Mouse (Mus musculus) spleen, adult 2 months (tissue): Measurements from ENCODE around the gene Gm20388. TPM values are rescaled to one million over a fixed set of nuclear protein-coding genes. Genes with fewer than 3 reads are reported as not detected.

Experiments used
- DNase-seq, 2 experiments: peaks; one replicate each; pipeline versions ENCODE4 v3.0.0 to v3.0.0-alpha.2; 2012 to 2021; ENCODE audit warnings: low spot score in 2 of 2, low read depth in 1 of 2
- H3K27ac ChIP-seq: fragments of 200-500 bp; 2 replicates; pipeline ENCODE4 v1.5.1; 2012; ENCODE audit warnings: low read length, inconsistent platforms; ENCODE audit not compliant: insufficient read depth
- H3K27me3 ChIP-seq: fragments of 200-500 bp; 2 replicates; pipeline ENCODE4 v1.6.1; 2012; ENCODE audit warnings: mild to moderate bottlenecking, moderate library complexity, low read length, inconsistent platforms; ENCODE audit not compliant: control insufficient read depth, insufficient read depth
- H3K36me3 ChIP-seq: fragments of 200-500 bp; 2 replicates; pipeline ENCODE4 v1.6.1; 2012; ENCODE audit warnings: mild to moderate bottlenecking, low read length, inconsistent platforms; ENCODE audit not compliant: control insufficient read depth, insufficient read depth
- H3K4me1 ChIP-seq: fragments of 200-500 bp; 2 replicates; pipeline ENCODE4 v1.6.1; 2011; ENCODE audit warnings: inconsistent platforms; ENCODE audit not compliant: control insufficient read depth, insufficient read depth, insufficient read length
- H3K4me3 ChIP-seq: fragments of 200-500 bp; 2 replicates; pipeline ENCODE4 v1.5.1; 2011; ENCODE audit warnings: mild to moderate bottlenecking, inconsistent platforms; ENCODE audit not compliant: insufficient read depth, insufficient read length; ENCODE audit errors: extremely low read depth
- CTCF ChIP-seq: fragments of 200-500 bp; IDR thresholded peaks from 2 replicates; pipeline ENCODE4 v1.5.1; 2011; ENCODE audit warnings: mild to moderate bottlenecking, inconsistent platforms; ENCODE audit not compliant: insufficient read depth, insufficient read length, insufficient replicate concordance; ENCODE audit errors: extremely low read depth
- POLR2A ChIP-seq: fragments of 200-500 bp; IDR thresholded peaks from 2 replicates; pipeline ENCODE4 v1.6.1; 2011; ENCODE audit warnings: low read depth, low read length, inconsistent platforms
- WGBS: fragments of 180-500 bp; shearing (Covaris S2); methylation state at CpG from one replicate; pipeline ENCODE4 v1.1.7; 2018; 5-methylcytosine and 5-hydroxymethylcytosine counted together
- polyA plus RNA-seq: library from polyadenylated mRNA; depleted of rRNA; stranded (reverse); fragments of >200 nt; gene quantifications from 2 replicates; pipeline ENCODE4 v1.2.3, GENCODE M21; 2012

Gm20388 gene
- polyA plus RNA-seq, 1 experiment, result 26.1 TPM

- H3K27me3 ChIP-seq, result no peaks in the 10 kb centered on the region
- WGBS, result 62% methylated on average over 6 of the region's 6 CpGs
- H3K4me1 ChIP-seq, result no peaks in the 10 kb centered on the region
- H3K4me3 ChIP-seq, result no peak overlapping the region
- no peak overlapping the region for H3K27ac ChIP-seq
- DNase-seq, result no peak
- TF ChIP-seq CTCF (no peak), POLR2A (no peak)
- H3K36me3 ChIP-seq, result no peaks in the 10 kb centered on the region
These were observed 1810.4 kb downstream of the Gm20388 start for GRCm38 (mm10) chr8:121721072-121721471.

GRCm38 (mm10) chr8:121723846-121724245 is 1813.2 kb downstream of the Gm20388 start:
- Histone ChIP-seq H3K27ac (no peak overlapping the region), H3K36me3 (no peaks in the 10 kb centered on the region), H3K4me3 (no peak overlapping the region), H3K27me3 (no peaks in the 10 kb centered on the region), H3K4me1 (no peaks in the 10 kb centered on the region)
- TF ChIP-seq POLR2A, result no peak
- TF ChIP-seq CTCF, result no peak
- DNase-seq, result no peak
- 79% methylated on average over 12 of the region's 12 CpGs for WGBS

DNA sequence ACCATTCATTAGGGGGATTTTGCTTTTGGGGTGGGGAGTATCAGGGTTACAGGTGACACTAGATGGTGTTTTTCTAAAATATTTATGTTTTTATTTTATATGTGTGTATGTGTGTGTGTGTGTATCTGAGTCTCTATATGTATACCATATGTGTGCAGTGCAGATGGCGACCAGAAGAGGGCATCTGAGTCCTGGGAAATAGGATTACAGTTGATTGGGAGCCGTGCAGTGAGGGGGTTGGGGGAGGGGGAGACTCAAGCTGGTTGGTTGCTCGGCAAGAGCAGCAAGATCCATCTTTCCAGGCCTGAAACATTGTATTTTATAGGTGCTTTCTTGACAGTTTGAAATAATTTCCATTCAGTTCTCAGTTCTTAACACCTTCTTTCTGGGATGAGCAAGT is 1816.5 kb downstream of the Gm20388 start:
- H3K4me1 ChIP-seq, result no peaks in the 10 kb centered on the region
- no peak overlapping the region for H3K4me3 ChIP-seq
- TF ChIP-seq CTCF (no peak), POLR2A (no peak)
- H3K27me3 ChIP-seq, result peaks cover 13% of the 10 kb centered on the region
- no peaks in the 10 kb centered on the region for H3K36me3 ChIP-seq
- H3K27ac ChIP-seq, result no peak overlapping the region
- no peak for DNase-seq
- WGBS, result 44% methylated on average over 3 of the region's 3 CpGs

DNA sequence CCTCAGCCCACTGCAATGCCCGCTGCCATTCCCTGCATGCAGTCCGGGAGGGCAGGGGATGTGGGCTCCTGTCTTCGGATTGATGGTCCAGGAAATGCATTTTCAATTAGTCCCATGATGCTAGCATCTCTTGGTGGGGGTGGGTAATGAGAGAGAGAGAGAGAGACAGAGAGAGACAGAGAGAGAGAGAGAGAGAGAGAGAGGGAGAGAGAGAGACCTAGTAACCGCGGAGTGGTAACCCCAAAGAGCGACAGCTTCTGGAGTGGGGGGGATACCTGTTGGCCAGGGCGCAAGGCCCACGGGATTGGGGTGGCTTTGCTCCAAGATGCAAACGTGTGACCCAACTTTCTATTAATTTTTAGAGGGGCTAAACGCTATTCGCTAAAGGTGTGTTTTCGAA is 1818.7 kb downstream of the Gm20388 start, which contains the start of gene Jph3:
TSS of gene Jph3 (plus strand) at position 301 of the 400 bp plus-strand sequence.
- TF ChIP-seq CTCF (no peak), POLR2A (no peak)
- H3K4me1 ChIP-seq, result no peaks in the 10 kb centered on the region
- H3K27me3 ChIP-seq, result peaks cover 13% of the 10 kb centered on the region
- 14% methylated on average over 12 of the region's 12 CpGs for WGBS
- no peak within 1 kb of the TSS for H3K4me3 ChIP-seq
- DNase-seq, result no peak
- H3K27ac ChIP-seq, result no peak within 1 kb of the TSS
- no peaks in the 10 kb centered on the region for H3K36me3 ChIP-seq

DNA sequence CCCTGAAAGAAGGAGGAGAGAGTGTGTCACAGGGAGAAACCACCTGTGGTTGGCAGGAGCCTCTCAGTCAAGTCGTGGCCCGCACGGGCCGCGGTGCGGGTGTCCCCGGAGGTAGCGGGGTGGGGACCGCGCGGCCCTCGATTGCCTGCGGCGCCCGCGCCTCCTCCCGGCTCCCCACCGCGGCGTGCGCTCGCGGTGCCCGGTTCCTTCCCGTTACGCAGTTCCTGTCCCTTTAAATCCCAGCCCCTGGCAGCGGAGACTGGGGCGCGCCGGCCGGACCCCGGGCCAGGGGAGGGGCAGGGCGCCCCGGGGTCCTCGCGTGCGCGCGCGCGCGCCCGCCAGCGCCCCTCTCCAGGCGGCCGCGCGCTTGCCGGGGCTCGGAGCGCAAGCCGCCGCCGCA is 1819.1 kb downstream of the Gm20388 start:
- 11% methylated on average over 51 of the region's 54 CpGs for WGBS
- H3K27ac ChIP-seq, result no peak overlapping the region
- H3K27me3 ChIP-seq, result peaks cover 13% of the 10 kb centered on the region
- no peak overlapping the region for H3K4me3 ChIP-seq
- DNase-seq, result no peak
- TF ChIP-seq POLR2A (no peak), CTCF (no peak)
- H3K4me1 ChIP-seq, result no peaks in the 10 kb centered on the region
- no peaks in the 10 kb centered on the region for H3K36me3 ChIP-seq

DNA sequence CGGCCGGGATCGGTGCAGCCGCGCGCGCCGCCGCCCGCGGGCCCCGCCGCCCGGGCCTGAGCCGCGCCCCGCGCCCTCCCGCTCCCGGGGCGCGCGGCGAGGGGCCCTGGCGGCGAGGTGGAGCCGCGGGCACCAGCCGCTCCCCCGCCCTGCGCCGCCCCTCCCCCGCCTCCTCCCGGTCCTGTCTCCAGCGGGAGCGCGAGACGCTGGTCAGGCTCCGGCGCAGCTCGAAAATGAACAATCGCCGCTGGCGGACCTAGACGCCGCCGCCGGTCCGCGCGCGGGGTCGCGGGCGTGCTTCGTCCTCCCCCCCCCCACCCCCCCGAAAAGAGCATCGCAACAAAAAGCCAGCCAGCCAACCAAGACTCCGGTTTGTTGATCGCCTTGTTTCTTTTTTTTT is 1819.5 kb downstream of the Gm20388 start:
- WGBS, result 7% methylated on average over 59 of the region's 60 CpGs
- peaks cover 13% of the 10 kb centered on the region for H3K27me3 ChIP-seq
- no peak for DNase-seq
- H3K27ac ChIP-seq, result no peak overlapping the region
- H3K36me3 ChIP-seq, result no peaks in the 10 kb centered on the region
- no peak overlapping the region for H3K4me3 ChIP-seq
- no peak for TF ChIP-seq POLR2A
- no peak for TF ChIP-seq CTCF
- no peaks in the 10 kb centered on the region for H3K4me1 ChIP-seq

GRCm38 (mm10) chr8:121730646-121731045 is 1820.0 kb downstream of the Gm20388 start:
- DNase-seq, result no peak
- Histone ChIP-seq H3K4me1 (no peaks in the 10 kb centered on the region), H3K27ac (no peak overlapping the region), H3K27me3 (peaks cover 13% of the 10 kb centered on the region), H3K36me3 (no peaks in the 10 kb centered on the region), H3K4me3 (no peak overlapping the region)
- TF ChIP-seq POLR2A (no peak), CTCF (no peak)
- WGBS, result 6% methylated on average over 35 of the region's 37 CpGs
